Mouse (Mus musculus) lung, postnatal 10 days (tissue): ENCODE results near the gene Slc22a20.

Experiments used
- DNase-seq: peaks from one replicate; pipeline ENCODE4 v3.0.0; 2021

Slc22a20 gene

DNA sequence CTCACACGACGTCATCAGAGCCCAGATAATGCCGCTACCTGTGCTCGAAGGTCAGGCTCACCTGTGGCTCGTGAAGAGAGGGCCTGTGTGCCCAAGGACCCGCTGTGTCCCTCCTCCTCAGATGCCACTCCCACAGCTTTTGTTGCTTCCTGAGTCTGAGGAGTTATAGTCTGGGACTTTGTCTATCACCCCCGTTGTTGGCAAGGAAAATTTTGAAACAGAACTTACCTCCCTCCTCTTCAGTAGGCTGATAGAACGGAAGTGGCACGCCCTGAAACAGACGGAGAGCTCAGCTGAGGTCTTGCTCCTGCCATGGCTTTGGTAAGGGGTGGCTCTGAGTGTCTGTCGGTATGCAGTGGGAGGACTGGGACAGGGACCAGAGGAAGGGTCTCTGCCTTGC is 35.7 kb downstream of the Slc22a20 start:
- no peak for DNase-seq

DNA sequence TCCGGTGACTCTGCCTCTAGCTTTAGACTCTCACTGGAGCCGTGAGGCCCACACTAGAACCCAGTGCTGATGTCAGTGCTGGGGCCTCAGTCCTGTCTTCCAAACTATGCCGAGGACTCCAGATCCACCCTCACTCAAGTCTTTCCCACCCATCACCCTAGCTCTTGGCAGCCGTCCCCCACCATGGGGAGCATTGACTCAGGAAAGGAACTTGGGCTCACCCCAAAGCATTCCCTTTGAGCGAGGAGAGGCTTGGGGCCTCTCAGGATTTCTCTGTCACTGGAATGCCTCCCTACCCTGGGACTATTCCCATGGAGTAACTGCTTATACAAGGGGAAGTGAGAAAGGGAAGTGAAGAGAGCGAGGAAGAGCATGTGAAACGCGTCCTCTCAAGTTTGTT is 40.1 kb downstream of the Slc22a20 start:
- DNase-seq: peak; percentile 72

DNA sequence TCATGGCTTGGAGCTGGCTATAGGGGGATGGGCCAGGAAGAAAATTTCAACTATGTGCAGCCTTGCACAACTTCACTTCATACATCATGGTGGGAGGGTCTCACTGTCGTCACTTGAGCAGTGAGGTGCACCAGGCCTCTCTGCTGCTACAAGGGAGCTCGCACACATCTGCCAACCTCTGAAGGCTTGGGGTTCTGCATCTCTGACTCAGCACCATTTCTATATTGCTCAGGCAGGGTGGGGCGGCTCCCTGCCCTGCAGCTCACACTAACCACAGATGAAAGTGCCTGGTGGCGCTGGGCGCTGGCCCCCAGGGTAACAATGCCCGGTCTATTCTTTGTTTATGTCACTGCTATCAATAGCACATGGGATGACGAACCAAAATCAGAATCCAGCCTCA is 40.9 kb downstream of the Slc22a20 start:
- peak; percentile 81 for DNase-seq

DNA sequence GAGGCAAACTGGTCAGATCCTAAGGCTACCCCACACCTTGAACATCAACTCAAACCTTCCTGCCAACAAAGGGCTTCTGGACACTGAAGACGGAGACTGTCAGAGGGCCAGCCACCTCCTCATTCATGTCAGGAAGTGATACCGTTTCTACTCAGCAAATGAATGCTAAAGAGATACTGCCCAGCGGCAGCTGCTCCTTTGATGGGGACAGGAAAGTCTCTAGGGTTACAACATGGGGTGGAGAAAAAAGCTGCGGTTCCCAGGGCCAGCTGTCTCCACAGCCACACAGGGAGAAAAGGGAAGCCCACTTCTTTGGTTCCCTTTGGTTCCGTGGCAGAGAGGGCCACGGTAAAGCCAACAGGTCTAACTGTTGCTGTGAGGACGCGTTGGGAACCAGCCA is 41.8 kb downstream of the Slc22a20 start:
- no peak for DNase-seq

DNA sequence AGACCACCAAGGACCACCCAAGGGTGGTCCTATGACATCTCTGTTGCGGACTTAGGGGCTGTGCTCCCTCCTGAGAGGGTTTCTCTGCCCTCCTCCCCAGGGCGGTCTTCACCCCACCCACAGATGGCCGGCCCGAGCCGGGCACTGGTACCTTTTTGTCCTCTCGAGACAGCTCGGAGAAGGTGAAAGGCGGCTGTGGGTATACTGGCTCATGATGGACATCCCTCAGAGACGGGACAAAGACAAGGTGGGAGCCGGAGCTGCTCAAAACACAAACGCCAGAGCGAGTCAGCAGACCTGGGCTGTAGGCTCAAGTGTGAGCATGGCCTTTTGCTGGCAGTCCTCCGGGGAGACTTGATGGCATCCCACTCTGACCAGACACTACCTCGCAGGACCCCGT is 42.5 kb downstream of the Slc22a20 start:
- no peak for DNase-seq

DNA sequence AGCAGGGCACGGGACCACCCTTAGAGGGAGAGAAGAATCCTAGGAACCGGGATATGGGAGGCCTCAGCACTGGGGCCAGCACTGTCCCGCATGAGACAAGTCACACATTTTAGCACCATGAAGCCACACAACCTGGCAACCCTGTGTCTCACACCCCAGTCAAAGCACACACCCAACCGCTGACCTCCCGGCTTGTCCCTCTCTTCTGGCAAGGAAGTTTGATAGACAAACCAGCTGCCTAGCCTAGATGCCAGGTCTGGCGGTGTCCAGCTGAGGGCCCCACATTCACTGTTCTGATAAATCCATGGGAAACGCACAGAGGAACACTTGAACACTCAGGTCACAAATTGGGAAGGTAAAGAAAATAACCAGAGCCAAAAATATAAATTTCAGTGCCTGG is 43.4 kb downstream of the Slc22a20 start:
- DNase-seq: no peak

DNA sequence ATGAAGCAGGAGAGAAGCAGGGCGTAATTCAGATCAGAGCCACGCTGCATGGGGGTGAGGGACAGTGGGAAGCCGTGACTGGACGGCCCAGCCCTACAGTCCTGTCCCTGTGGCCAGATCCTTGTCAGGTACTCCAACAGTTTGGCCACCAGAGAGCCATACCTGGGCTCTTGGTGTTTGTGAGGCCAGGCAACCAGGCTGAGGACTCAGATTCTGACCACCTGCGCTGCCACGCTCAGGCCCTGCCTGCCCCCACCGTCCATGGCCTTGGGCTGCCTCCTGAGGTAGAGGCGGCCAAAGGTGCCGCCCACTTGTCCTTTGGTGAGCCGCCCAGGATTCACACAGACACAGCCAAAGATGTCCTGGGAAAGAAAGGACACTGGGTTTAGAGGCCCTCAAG is 45.3 kb downstream of the Slc22a20 start:
- no peak for DNase-seq

DNA sequence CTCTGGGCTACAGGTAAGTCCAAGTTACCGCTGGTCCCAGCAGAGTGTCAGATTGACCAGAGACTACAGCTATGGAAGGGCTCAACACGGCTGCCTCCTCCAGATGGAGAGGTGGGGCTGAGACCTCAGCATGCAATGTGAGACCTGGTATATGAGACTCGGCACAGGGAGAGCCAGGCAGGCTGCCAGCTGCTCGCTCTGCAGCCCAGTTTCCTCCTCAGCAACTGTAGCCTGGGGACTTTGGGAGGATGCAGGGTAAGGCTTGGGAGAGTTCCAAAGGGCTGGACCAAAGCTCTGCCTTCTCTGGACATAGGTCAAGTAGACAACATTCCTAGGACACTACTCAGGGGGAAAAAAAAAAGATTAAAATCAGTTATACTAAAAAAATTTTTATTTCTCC is 45.8 kb downstream of the Slc22a20 start:
- peak; percentile 85 for DNase-seq

DNA sequence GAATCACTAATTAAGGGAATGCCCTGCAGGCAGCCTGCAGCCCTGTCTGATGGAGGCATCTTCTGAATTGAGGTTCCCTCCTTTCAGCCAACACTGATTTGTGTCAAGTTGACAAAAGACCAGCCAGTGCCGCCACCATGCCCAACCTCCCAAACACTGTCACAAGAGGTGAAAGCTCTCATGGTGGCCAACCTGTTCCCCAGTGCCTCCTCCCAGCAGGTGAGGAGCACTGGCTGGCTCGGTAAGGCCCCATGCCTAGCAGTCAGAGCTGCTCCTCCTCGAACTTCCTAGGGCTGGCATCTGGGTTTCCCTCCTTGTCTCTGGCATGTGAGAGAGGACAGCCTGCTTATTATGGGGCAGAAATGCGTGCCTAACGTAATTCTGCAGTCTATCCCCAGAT is 46.2 kb downstream of the Slc22a20 start:
- DNase-seq: no peak

DNA sequence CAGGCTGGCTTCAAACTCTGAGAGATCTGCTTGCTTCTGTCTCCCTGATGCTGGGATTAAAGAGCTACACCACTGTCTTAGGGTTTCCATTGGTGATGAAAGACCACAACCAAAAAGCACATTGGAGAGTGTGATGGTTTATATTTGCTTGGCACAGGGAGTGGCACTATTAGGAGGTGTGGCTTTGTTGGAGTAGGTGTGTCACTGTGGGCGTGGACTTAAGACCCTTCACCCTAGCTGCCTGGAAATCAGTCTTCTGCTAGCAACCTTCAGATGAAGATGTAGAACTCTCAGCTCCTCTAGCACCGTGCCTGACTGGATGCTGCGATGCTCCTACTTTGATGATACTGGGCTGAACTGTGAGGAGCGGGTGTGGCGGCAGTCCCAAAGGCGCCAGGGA is 47.4 kb downstream of the Slc22a20 start:
- DNase-seq: no peak

DNA sequence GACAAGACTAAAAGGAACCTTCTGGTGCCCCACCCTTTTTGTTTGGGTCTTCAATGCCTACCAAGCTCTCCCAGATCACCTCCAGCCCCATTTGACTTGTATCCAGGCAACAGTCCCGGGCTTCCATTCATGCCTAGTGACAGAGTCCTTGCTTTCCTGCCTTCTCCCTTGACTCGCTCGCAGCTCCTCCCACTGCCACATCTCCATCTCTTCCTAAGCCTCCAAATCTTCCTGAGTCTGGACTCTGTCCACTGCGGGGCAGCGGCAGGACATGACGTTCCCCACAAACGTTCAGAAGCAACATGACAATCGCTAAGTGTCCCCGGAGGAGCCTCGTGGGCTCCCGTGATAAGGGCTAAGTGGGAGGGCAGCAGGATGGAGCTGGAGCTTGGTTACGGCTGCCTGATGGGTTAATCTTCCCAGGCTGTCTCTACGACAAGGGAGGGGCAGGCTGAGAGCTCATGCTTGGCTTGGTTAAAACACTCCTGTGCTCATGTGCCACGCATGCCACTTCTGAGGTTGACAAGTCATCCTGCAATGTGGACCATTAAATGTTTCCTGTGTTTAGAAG is 48.0 kb downstream of the Slc22a20 start:
- peak; percentile 62 for DNase-seq

DNA sequence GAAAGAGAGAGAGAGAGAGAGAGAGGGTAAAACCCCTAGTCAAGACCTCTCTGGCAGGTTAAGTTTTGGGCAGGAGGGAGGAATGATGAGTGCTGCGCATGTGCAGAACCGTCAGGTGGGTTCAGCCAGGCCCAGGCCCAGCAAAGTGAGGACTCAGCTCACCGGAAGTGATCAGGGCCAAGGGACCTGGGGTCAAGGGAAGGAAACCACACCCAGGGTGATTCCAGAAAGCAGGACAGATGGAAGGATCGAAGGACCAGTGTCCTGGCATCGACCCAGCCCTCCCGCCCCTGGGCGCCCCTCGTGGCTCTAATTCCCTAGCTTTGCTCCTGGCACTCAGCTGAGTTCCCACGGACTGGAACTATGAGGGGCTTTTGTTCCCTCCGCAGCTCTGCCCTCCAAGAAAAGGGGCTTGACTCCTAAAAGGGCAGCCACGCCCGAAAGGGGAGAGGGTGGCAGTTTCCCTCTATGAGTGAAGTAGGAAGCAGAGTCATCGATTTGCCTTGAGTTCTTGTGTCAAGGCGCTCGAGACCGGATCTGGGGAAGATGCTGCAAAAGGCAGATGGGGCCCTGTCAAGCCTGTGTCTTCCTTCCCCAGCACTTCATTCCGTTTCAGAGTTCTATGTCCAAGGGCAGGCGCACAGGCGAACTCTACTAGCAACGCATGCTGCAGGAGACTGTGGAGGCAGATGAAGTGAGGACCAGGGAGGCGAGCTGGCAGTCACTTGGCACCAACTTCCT is 48.7 kb downstream of the Slc22a20 start:
- DNase-seq: peak; percentile 71

DNA sequence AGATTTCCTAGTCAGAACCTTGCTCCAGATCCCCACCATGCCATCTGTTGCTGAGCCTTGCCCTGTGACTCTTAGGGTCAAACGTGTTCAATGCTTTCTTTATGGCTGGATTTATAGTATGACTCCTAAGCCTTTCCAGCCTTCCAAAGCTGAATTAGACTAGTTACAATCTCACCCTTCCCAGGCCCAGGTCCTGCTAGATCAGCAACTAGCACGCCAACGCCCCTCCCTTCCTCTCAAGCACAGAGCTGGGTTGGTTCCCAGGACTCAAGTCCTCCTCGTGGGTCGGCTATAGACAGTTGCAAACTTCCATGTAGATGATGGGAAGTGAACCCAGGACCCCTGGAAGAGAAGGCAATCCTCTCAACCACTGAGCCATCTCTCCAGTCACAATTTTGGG is 50.3 kb downstream of the Slc22a20 start:
- peak; percentile 62 for DNase-seq

DNA sequence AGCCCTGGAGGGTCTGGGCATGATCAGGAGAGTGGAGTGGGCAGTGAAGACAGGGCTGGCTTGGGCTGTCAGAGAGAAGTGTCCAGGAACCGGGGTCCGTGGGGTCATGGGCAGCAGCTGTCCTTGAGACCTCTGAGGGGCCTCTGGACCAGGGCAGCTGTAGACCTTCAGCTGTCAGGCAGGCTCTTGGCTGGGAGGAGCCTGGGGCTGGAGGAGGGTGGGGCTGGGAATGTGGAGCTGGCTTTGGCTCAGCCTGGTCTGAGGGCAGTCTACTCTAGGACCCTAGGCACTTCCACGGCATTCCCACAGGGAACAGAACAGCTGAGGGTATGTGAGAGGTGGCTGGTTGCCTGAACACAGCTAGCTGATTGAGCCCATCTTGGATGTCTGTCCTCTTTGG is 50.7 kb downstream of the Slc22a20 start:
- peak; percentile 92 for DNase-seq

DNA sequence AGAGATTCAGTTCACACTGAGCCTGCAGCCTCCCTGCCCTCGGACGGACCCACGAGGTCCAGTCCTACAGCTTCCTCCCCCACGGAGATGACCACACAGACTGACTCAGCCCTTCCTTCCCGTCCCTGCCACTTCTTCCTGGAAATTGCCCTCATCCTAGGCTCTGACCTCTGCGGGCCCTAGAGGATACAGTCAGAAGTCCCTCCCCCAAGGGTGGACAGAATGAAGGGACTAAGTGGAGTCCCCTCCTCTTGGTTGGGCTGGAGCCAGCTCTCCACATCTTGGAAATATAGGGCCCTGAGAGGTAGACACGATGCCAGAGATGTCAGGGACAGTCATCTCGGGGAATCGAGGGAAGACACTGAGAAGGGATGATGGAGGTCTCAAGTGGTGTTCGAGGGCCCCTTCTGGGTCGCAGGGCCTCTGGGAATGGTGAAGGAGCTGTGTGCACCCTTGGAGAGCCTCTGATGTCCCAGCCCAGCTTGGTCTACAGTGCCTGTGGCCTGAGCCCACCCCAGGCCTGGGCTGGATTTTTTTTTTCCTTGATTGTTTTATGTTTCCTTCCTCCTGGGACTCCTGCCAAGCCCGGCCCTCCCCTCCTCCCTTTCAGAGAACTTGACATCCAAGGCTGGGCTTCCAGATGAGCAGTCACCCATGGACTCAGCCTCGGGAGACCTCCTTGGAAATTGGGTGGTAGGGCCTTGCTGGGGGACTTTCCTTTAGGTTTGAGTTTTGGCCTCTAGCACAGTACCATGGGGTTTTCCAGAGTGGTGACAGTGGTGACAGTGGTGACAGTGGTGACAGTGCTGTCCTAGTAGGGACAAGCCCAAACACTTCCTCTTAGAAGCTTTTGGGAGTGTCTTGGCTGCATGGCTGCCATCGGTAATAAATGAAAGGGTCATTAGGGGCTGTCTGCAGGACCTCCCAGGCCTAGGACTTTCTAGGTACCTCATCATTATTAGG is 56.0 kb downstream of the Slc22a20 start:
- DNase-seq: peak; percentile 93

DNA sequence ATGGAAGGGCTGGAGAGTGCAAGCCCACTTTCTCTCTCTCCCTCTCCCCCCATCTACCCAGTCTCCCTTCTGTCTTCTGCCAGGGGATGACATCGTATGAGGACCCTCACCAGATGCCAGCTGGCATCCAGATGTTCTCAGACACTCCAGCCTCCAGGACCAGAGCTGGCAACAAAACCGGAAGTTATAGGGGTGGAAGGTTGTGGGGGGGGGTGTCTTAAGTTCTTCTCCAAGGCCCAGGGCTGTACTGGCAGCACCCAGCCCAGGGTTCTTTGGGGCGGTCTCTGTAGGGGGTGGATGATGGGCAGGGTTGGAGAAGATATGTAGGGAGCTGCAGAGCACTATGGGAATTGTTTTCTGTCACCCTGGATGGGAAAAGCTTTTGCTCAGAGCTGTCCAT is 57.4 kb downstream of the Slc22a20 start:
- peak; percentile 54 for DNase-seq

DNA sequence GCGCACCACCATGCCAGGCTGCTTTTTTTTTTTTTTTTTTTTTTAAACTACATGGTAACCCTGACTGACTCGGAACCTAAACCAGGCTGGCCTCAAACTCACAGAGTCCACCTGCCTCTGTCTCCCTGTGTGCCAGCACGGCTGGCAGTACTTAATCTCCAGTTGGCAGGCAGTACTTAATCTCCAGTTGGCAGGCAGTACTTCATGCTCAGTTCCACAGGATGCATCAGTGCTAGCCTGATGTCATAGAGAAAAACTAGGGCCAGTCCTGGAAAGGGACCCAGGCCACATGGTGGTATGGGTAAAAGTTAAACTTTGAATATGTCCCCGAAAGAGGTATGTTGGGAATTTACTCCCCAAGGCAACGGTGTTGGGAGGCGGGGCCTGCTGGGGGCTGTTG is 57.8 kb downstream of the Slc22a20 start:
- no peak for DNase-seq

DNA sequence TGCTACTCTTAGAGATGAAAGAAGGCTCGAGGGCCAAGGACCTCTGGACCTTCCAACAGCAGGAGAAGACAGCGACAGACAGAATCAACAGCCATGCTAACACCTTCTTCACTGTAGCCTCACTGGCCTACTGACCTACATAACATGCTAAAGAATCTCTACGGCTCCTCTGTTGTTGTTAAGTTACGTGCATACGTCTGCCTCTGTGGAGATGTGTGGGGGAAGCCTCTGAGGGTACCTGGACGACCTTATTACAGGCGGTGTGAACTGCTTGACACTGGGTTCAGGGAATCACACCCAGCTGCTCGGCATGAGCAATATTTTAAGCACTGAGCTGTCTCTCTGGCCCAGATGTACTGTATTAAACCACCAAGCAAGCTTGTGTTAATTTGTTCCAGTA is 58.4 kb downstream of the Slc22a20 start:
- no peak for DNase-seq

DNA sequence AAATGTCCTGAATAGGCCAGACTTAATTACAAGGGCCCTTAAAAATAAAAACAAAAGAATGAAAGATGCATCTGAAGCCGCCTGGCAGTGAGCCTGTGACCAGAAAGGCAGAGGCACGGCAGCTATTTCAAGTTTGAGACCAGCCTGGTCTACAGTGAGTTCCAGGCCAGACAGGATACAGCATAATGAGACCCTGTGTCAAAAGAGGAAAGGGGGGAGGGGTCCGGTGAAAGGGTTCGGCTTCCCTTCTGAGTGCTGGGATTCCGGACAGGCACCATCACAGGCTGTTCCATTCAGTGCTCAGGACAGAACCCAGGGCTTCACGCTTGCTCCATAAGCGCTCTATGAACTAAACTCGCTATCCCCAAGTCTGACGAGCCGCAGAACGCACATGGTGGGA is 58.9 kb downstream of the Slc22a20 start:
- no peak for DNase-seq

DNA sequence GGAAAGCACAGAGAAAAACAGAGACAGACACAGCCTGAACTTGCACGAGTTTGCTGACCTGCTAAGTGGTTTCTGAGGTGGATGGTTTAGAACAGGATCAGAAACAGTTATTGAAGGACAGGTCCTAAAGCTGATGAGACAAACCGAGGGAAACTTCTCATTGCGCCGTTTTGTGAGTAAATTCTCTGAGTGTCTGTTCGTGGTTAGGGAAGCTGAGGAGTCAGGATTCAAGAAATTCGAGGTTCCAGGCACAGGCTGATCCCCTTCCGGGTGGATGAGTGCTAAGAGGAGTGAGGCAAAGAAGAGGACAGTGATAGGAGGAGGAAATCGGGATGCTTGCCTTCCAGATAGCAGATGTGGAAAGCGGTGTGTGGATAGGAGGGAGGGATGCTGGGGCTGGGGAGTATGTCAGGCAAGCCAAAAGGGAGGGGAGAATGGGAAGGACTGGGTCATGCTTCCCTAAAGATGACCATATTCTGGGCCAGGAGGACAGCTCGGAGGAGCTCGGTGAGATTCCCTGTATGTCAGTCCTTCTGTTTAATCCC is 60.6 kb downstream of the Slc22a20 start:
- DNase-seq: no peak

DNA sequence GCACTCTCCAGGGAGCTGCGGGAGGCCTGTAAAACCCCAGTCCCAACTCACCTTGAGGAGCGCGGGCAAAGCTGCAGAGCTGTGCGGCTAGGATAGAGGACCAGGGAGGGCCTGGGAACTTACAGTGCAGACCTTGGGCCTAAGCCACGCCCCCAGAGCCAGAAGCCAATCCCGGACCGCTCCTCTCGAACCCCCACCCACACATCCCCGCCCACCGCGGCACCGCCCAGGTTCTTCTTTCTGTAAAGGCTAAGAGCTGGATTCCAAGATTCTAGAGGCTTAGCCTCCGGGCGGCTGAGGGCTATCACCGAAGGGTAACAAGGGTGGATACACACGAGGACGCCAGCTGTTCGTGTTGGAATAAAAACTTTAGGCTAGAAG is 61.2 kb downstream of the Slc22a20 start, which contains the start of gene Cdc42ep2:
Gene Cdc42ep2 (minus strand): TSS at position 104 of the 381 bp plus-strand sequence.
- peak; percentile 99 for DNase-seq

DNA sequence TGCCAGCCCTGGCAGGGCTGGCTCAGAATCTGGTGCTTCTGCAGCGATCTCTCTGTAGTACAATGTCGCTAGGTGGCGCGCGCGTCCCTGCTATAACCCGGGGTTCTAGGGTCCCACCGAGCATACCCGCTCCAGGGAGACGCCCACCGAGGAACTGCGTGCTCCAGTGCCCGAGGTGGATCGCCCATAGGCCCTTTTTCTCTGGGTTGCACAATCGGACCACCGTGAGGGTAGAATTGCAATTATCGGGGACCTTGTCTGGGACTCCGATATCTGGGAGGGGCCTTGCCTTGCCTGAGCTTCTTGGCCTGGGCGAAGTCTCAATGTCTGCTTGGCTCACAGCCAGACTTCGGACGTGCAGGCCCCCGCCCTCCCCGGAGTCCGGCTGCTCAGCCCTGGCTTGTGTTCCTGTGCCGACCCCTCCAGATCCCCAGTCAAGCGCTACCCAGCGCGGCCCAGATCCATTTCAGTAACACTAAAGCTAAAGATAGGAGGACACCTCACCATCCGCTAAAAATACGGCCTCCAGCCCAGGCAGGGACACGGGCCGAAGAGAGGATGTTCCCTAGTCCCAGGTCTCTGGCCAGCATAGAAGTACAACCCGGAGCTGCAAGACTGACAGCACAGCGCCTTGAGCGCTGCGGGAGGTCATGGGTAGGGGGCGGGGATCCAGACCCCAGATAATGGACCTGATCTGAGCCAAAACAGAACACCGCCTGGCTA is 61.8 kb downstream of the Slc22a20 start:
- peak; percentile 97 for DNase-seq

DNA sequence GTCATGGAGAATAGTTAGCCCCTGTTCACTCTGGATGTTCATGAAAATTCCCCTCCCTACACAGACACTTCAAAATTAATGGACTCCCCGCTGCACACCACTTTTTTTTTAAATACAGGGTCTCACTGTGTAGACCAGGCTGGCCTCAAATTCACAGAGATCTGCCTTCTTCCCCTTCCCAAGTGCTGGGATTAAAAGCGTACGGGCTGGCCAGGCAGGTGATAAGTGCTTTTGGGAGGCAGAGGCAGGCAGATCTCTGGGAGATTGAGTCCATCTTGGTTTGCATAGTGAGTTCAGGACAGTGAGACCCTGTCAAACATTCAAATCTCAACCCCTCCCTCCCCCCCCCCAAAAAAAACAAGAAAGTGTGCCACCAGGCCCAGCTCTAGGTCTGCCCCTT is 63.0 kb downstream of the Slc22a20 start:
- no peak for DNase-seq
